Mouse (Mus musculus) small intestine, adult 2 months (tissue): ENCODE measurements around the gene Vgll4.
A peak's percentile ranks its signal among the peaks of the same experiment; 100 is the strongest.

Source experiments
- CTCF ChIP-seq: fragments of 200-500 bp; IDR thresholded peaks from 2 replicates; pipeline ENCODE4 v1.5.1; 2012; ENCODE audit warnings: low read depth, mild to moderate bottlenecking, control low read depth, inconsistent platforms, low read length, moderate library complexity, mixed read lengths; ENCODE audit not compliant: insufficient replicate concordance, insufficient read length; ENCODE audit errors: extremely low read depth
- POLR2A ChIP-seq: fragments of 200-500 bp; IDR thresholded peaks from 2 replicates; pipeline ENCODE4 v1.6.1; 2012; ENCODE audit warnings: low read depth, mild to moderate bottlenecking, control low read depth, inconsistent platforms, low read length, moderate library complexity

DNA sequence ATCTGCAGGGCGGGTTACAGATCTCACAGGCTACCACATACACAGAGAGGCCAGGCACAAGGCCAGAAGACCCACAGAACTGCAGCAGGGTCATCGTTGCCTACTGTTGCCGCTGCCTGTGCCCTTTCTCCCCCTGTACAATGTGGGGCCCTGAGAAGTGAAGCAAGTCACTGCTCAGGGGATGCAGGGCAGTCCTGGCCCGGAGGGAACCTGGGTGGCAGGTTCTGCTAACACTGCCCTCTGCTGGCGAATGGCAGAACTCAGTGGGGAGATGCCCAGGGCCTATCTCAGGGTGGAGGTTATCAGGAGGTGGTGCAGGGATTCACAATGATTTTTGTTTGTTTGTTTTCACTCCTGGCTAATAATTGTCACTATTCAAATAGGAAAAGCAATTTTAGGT lies 37.9 kb upstream of the Vgll4 start:
- TF ChIP-seq CTCF (peak; percentile 89), POLR2A (no peak)
